Mouse (Mus musculus) megakaryocyte-erythroid progenitor cell, adult 5-6 weeks (primary cell): ENCODE measurements around the gene Zfp598. TPM values are rescaled to one million over a fixed set of nuclear protein-coding genes. Genes with fewer than 3 reads are reported as not detected.

ENCODE experiments used
- ATAC-seq: replicated peaks from 2 replicates; pipeline ENCODE4 v1.8.0; 2016; ENCODE audit warnings: mild to moderate bottlenecking, inconsistent platforms; ENCODE audit not compliant: severe bottlenecking, poor library complexity, low FRiP score, low TSS enrichment
- total RNA-seq, 2 experiments: library from RNA; stranded (forward) in 1 of 2; stranded (reverse) in 1 of 2; fragments of 200-1000, 215-1000 nt in 1 of 2; fragments of >200 nt in 1 of 2; fragmentation: Nextera tagmentation in 1 of 2; gene quantifications; 2 replicates each; pipeline ENCODE4 v1.2.3; 2014 to 2017

The Zfp598 gene
- total RNA-seq, 2 experiments from 2014 or later: 32.1 to 65.2 TPM

- ATAC-seq: peak; percentile 53; the same call in 1 of the 2 replicates
These were observed 6.7 kb downstream of the Zfp598 start for GRCm38 (mm10) chr17:24676187-24676586.

GRCm38 (mm10) chr17:24676877-24677276, 7.4 kb downstream of the Zfp598 start:
- no peak for ATAC-seq

- no peak for ATAC-seq
These were observed 8.1 kb downstream of the Zfp598 start for GRCm38 (mm10) chr17:24677500-24678080.

- peak; percentile 21; the same call in 1 of the 2 replicates for ATAC-seq
These were observed 17.0 kb downstream of the Zfp598 start for GRCm38 (mm10) chr17:24686514-24686913.

- peak; percentile 66 for ATAC-seq
These were observed 17.7 kb downstream of the Zfp598 start for GRCm38 (mm10) chr17:24687146-24687595.

GRCm38 (mm10) chr17:24687599-24687998, 18.1 kb downstream of the Zfp598 start:
- ATAC-seq: no peak

GRCm38 (mm10) chr17:24689251-24690081, 20.0 kb downstream of the Zfp598 start, which contains the start of gene Syngr3:
Gene Syngr3, minus strand, starts transcription at chr17:24689955.
- no peak for ATAC-seq

GRCm38 (mm10) chr17:24692385-24692784, 22.9 kb downstream of the Zfp598 start:
- no peak for ATAC-seq

- ATAC-seq: peak; percentile 4; the same call in 1 of the 2 replicates
These were observed 26.0 kb downstream of the Zfp598 start for GRCm38 (mm10) chr17:24695326-24696010.

- ATAC-seq: peak; percentile 64
These were observed 26.7 kb downstream of the Zfp598 start, which contains the start of the genes Gfer and Noxo1 for GRCm38 (mm10) chr17:24696011-24696697. Gene Gfer, minus strand, starts transcription at chr17:24696156. Gene Noxo1, plus strand, starts transcription at chr17:24696234.

- no peak for ATAC-seq
These were observed 28.5 kb downstream of the Zfp598 start for GRCm38 (mm10) chr17:24697985-24698384.

GRCm38 (mm10) chr17:24698715-24699114, 29.2 kb downstream of the Zfp598 start:
- ATAC-seq: no peak

- no peak for ATAC-seq
These were observed 30.0 kb downstream of the Zfp598 start for GRCm38 (mm10) chr17:24699473-24699872.

- no peak for ATAC-seq
These were observed 31.8 kb downstream of the Zfp598 start for GRCm38 (mm10) chr17:24701251-24701650.

- ATAC-seq: no peak
These were observed 36.3 kb downstream of the Zfp598 start for GRCm38 (mm10) chr17:24705821-24706220.

GRCm38 (mm10) chr17:24706982-24707800, 37.7 kb downstream of the Zfp598 start, which contains the start of gene Tbl3:
Gene Tbl3, minus strand, starts transcription at chr17:24707660.
- peak; percentile 75 for ATAC-seq

- ATAC-seq: no peak
These were observed 38.4 kb downstream of the Zfp598 start for GRCm38 (mm10) chr17:24707801-24708425.

GRCm38 (mm10) chr17:24708646-24709045, 39.2 kb downstream of the Zfp598 start:
- 0 out of 2 replicates have a peak, but pooled peaks have one; percentile 11 for ATAC-seq
